Mouse (Mus musculus) cerebellum, adult (tissue): ENCODE measurements around the gene Srebf2.

ENCODE experiments used
- ATAC-seq: cut with Nextera tagmentation; 2 replicates; pipeline ENCODE4 v1.9.2; 2017; ENCODE audit warnings: mild to moderate bottlenecking, moderate library complexity, mixed read lengths; ENCODE audit not compliant: insufficient number of reproducible peaks, low FRiP score, low TSS enrichment

Gene Srebf2

DNA sequence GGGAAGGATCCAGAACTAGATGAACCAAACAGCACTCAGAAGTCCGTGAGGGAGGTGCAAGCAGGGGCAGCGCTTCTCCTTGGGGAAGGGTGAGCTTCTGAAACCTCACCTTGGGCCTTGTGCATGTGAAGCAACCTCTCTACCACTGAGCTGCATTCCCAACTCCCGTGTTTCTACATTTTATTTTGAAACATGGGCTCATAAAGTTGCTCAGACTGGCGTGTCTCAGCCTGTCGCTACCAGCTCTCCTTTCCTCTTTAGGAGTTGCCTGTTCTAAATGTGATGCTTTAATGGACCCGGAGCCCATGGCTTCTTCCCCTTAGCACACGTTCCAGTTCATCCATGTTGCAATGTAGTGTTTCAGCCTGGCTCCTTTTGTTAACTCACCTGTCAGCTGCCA, 5.5 kb downstream of the Srebf2 start:
- no peak for ATAC-seq

DNA sequence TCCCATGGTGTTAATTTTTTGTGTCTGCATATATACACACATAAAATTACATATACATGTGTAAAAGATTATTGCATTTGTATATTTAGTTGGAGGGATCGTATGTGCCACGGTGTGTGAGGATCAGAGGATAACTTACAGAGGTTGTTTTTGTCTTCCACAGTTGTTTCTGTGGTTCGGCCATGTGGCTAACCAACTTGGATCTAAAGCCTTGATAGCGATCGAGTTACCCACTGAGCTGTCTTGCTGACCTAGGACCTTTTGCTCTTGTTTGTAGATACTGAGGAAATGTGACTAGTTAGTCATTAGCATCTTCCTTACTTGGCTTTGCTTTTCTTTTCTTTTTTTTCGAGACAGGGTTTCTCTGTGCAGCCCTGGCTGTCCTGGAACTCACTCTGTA, 9.3 kb downstream of the Srebf2 start:
- no peak for ATAC-seq

DNA sequence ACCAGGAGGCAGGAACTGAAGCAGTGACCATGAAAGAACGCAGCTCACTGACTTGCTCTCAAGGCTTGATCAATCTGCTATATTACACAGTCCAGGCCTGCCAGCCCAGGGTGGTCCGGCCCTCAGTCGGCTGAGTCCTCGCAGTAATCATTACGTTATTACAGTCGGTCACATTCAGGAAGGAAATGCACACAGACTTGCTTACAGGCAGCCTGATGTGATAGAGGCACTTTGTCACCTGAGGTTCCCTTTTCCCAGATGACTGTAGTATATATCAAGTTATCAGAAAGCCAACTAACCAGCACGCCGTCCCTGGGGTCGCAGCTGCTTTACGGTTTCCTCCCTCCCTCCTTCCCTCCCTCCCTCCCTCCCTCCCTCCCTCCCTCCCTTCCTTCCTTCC, 9.9 kb downstream of the Srebf2 start:
- no peak for ATAC-seq

DNA sequence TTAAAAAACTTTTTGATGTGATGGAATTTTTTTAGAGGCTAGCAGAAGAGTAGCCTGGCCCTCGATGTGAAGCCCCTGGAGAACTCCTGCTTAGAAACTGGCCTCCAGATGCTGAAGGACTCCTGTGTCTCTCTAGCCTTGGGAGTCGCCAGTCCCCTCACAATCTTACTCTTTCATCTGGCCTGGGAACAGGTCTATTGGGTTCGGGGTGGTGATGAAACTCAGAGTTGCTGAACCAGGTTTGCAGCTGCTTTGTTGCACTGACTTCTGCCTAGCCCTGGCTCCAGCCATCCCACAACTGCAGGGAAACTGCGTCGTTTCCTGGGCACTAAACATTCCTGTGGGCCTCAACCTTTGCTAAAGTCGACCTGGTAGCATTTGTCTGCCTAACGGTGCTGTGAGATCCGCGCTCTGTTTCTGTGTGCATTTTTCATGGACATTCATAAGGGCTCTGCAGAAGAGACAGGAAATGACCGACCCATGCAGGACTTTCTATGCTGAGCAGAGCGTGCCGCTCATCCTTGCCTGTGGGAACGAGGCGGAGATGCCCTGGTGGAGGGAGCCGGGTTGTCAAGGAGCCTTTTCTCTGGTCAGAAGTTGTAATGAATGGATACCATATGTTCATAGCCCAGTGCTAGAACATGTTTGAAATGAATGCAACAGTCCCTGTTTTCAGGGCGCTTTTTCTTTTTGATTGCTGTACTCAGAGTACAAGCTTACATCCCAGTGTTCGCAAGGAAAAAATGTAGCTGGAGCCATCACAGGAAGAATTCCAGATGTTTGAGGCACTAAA, 11.5 kb downstream of the Srebf2 start:
- ATAC-seq = no peak

DNA sequence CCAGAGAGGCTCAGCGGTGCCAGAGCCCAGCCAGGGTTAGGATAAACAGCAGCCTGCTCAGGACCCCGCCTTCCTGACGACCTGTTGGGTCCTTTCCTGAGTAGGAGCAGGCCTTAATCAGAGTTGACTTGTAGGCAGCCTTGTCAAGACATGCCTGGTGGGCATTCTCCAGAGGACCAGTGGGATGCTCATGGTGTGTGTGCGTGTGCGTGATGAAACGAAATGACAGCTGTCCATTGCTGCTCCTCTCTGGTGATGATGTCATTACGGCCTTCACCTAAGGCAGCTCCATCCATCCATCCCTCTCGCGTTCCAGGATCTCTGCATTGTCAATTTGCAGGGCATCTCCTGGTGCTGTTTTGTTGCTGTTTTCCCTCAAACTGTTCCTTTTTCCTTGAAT, 12.5 kb downstream of the Srebf2 start:
- ATAC-seq = no peak

DNA sequence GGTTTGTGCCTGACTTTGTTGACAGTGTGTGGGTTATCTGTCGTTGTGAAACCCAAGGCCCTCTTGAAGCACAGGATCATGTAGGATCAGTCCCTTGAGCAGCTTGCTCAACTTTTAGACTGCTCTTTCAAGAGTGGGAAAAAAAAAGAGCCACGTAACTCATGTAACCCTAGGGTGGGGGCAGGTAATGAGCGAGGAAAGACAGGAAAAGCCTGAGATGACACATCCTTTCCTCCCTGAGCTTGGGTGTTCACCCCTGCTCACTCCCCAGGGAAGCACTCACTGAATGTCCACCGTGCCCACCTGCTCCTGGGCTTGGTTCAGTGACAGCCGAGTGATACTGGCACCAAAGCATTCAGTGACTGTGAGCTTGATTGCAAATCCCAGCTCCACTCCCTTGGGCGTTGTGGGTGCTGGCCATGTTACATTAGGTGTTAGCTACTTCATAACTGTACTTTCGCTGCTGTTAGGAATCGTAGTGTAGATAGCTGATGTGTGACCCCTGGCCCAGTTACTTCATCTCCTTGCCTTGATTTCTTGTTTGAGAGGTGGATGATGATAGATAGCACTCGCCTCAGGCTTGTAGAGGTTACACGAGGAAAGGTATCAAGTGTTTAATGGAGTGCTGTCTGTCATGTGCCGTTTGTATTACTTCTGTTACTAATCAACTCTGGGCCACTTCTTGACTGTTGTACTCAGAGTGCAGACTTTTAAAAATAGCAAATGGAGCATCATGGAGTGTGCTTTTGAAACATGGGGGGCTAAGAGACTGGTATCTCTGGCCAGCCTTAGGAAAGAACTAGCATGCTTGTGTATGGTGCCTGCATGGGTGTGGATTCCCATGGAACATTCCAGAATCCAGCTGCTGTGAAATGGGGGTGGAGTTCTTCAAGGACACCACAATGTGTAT, 14.0 kb downstream of the Srebf2 start:
- no peak for ATAC-seq

DNA sequence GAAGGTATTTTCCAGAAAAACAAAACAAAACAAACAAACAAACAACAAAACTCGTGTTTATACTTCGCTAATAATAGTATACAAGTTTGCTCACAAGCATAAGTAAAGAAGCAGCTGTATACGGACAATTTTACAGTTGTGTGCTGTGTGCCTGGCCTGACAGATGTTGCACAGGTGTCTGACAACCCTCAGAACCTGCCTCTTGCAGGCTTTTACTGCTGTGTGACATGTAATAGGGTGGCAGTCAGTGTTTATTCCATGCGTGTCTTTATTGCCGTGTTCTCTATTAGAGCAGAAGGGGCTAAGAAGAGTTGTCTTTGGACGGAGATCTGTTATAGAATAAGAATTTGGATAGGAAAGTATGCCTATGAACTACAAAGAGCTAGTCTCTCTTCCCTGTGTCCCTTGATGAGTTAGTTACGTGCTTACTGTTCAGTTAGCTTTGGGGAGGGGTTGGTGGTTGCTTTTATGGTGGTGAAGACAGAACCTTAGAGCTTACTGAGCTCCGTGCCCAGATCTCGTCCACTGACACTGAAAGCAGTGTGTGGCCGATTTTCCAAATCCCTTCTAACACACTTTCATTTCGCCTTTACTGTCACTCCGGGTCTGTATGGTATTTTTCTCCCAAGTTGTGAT, 15.1 kb downstream of the Srebf2 start:
- no peak for ATAC-seq

DNA sequence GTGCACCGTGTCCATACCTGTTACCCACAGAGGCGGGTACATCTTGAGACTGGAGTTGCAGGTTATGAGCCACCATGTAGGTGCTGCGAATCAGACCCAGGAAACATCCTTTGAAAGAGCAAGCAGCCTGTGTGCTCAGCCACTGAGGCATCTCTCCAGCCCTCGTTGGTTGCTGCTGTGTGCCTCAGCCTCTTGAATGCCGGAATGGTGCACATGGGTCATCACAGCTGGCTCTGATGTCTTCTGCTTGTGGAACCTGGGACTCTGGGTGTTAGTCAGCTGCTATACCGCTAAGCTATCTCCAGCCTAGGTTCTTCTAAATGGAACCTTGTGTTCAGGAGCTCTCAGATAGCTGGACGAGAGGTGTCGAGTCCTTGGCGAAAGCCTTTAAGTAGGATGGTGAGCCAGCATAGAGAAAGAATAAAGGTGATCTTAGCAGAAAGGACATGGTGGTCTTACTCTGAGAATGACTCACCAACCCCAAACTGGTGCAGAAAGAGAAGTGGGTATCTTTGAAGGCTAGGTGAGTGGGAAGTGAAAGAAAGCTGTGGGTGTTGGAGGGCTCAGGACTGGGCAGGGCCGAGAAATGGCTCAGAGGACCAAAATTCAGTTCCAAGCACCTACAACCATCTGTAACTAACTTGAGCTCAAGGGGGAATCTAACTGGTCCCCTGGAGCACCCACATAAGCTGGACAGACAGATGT, 16.5 kb downstream of the Srebf2 start:
- no peak for ATAC-seq

DNA sequence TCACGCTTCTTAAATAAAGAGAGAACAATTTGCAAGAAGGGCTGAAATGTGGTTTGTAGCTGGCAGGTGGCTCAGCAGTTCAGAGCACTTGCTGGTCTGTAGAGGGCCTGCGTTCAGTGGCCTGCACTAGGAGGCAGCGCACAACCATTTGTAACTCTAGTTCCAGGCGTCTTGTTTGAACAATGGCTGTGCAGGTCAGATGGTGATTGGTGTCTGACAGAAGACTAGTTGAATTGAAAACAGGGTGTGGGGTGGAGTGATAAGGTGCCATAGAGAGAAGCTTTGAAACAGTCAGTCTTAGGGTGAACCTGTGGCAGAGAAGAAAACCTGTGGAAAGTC, 17.0 kb downstream of the Srebf2 start:
- ATAC-seq = no peak

DNA sequence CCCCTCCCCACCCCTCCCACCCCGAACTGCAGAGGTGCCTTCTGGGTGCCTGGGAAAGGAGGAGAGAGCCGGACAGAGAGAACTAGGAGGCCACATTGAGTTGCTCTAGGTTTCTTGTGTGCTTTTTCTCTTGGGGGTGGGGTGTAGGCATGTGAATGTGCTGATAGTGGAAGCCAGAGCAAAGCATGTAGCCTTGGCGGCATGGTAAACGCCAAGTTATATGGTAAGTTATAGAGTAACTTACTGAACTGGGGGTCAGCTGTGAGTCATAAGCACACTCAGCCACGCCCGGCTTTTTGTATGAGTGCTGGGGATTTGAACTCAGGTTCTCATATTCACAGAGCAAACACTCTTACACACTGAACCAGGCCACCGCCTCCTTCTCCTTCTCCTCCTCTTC, 17.5 kb downstream of the Srebf2 start:
- no peak for ATAC-seq

DNA sequence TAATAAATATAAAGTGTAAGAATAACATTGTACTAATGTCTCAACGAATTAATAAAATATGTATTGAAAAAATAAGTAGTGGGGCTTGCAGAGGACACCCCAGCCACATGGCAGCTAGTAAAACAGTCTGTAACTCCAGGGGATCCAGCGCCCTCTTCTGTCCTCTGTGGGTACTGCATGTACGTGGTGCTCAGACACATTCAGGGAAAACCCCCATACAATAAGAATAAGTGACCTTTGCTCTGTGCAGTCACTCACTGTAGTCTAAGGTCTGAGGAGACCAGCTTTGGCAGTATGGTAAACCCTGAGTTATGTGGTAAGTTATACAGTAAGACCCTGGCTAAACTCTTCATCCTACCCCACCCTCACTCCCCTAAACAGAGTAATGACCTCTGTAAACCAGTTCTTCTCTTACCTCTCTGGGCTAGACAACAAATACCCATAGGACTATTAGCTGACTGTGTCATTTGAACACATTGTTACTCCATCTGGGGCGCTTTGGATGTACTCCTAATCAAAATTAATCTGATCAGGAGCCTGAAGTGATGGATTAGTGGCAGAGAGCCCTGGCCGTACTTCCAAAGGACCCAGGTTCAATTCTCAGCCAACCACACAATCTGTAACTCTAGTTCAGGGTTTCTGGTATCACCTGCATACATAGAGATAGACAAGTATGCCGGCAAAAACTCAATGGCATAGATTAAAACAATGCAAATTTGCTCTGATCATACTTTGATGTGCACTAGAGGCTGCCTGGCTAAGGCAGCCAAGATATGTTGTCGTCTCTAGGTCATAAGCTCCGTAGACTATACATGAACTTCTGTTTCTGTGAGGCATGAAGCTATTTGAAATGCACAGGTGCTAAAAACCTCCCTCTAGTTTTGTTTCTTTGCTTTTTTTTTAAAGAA, 18.6 kb downstream of the Srebf2 start:
- no peak for ATAC-seq

DNA sequence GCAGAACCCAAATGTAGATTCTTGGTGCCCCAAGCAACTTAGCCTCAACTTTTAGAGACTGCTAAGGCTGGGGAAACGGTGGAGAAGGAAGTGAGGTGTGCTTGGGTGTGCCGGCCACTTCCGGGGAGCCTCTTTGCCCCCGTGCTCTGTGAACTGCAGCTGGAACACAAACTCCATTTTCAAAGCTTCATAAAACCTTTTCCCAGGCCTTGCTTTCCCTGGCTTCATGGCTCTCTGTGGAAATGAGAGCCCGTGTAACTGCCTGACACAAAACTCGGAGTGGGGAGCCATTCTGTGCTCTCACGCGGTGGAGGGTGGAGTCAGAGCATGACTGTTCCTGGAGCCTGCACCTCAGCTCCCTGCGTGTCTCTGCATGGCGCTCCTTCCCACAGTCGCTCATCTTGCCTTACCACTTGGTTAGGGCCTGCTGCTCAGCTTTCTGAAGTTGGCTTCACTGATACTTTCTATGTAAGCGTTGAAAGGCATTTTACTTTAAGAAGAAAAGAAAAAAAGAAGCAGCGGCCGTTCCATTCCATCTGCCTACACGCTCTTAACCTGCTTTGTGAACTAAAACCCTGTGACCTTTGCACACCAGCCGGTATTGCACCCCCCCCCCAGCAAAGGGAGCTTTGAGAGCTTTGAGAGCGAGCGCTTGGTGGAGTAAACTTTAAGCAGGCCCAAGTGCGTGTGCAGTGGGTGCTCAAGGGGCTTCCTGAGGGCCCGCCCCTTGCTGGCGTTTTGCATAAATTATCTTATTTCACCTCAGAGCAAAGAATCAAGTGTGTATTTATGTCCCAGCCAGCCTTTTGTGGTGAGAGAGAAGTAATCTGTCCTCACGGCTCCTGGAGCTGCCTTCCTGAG, 19.5 kb downstream of the Srebf2 start:
- no peak for ATAC-seq

DNA sequence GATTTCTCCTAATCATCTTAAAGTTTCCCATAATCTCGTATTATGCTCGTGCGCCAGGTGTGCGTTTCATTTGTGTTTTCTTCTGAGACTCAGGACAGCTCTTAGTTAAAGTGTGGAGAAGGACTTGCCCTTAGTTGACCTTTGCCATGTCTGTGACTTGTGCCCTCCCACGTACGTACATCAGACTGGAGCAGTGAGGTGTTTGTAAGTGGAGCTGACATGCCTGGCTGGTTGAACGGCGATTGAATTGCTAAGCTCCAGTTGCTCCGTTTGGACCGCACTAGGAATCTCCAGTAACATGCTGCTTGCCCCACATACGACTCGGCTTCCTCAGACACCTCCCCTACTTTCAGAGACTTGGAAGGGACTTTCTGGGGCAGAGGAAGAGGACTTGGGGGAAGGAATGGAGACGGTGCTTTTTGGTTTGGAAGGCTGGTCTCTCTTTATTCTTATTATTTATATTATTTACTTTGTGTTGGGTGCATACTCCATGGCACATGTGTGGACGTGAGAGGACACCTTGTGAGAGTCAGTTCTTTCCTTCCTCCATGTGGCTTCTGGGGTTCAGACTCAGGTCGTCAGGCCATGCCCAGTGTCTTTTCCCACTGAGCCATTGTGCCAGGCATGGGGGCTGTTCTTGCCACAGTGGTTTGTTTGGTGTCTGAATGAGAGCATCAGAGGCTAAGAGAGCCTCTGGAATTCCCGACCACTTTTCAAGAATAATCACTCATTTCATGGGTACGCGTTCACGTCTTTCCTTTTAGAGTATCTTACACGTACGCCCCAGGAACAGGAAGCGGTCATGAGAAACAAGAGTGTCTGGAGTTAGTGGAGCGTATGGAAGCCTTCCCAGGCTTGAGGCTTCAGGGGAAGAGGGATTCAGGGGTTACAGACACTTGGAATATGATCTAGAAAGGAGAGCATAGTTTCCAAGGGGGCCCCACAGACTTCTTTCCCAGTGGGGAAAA, 20.5 kb downstream of the Srebf2 start:
- ATAC-seq = no peak

DNA sequence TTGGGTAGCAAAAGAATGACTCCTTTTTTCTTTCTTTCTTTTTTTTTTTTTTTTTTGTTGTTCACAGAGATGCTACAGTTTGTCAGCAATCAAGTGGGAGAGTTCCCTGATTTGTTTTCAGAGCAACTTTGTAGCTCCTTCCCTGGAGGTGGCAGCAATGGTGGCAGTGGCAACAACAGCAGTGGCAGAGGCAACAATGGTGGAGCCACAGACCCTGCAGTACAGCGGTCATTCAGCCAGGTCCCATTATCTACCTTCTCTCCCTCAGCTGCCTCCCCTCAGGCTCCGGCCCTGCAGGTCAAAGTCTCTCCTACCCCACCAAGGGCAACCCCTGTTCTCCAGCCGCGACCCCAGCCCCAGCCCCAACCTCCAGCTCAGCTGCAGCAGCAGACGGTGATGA, 22.7 kb downstream of the Srebf2 start:
- ATAC-seq = no peak

DNA sequence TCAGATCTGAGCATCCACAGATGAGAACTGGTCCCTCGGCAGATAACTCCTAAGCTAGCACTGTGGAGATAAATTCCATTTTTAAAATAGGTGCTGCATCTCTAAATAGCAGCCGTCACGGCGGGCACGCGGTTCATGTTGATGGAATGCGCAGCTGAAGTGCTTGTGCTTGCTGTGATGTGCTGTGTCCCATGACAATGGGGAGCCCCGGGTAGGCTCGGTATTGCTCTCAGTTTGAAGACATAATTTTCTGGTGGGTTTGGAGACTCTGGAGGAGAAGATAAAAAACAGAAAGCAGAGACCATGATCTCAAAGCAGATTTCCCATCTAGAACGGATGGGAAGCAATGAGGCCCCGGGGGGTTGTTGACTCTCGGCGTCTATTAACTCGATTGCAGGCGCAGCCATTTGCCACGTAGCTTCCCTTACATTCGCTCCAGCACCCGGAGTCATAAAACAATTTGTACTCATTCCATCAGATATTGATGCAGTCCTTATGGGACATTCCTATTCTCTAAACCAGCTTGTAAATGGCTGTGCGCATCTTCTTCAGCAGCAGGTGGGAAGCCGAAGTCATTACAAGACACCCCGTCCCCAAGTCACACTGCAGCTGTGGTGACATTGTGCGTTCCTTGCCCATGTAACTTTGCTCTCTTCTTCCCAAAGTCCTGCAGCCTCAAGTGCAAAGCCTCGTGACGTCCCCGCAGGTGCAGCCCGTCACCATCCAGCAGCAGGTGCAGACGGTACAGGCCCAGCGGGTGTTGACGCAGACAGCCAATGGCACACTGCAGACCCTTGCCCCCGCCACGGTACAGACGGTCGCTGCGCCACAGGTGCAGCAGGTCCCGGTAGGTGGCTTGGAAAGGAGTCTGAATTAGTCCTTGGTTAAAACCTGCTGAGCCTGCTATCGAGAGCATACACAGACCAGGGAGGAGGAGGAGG, 23.7 kb downstream of the Srebf2 start:
- ATAC-seq = no peak

DNA sequence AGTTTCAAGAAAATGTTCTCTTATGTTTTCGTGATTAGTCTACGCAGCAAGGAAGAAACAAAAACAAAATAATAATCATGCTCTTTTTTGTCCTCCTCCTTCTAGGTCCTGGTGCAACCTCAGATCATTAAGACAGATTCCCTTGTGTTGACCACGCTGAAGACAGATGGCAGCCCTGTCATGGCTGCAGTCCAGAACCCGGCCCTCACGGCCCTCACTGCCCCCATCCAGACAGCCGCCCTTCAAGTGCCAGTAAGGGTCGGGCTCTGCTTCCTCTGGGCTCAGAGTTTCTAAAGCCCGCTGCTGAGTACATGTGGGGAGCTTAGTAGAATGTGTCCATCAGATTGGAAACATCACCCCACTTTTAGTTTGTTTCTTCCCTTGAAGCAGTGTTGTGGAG, 25.7 kb downstream of the Srebf2 start:
- ATAC-seq = peak; percentile 56; the same call in 1 of the 2 replicates

DNA sequence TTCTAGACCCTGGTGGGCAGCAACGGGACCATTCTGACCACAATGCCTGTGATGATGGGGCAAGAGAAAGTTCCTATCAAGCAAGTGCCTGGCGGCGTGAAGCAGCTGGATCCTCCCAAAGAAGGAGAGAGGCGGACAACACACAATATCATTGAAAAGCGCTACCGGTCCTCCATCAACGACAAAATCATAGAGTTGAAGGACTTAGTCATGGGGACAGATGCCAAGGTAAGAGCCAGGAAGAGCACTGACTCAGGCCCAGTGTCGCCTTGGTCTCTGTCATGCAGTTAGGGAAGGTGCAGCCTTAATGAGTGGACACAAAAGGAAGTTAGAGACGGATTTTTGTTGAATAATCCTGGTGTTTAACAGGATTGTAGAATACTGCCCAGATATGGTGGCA, 28.1 kb downstream of the Srebf2 start:
- no peak for ATAC-seq
